Mouse (Mus musculus) layer of hippocampus, adult 9-10 months (tissue): Measurements from ENCODE around the gene Dgkg.

Source experiments
- DNase-seq: peaks from one replicate; pipeline ENCODE4 v3.0.0; 2022; ENCODE audit warnings: low spot score

Dgkg gene

DNA sequence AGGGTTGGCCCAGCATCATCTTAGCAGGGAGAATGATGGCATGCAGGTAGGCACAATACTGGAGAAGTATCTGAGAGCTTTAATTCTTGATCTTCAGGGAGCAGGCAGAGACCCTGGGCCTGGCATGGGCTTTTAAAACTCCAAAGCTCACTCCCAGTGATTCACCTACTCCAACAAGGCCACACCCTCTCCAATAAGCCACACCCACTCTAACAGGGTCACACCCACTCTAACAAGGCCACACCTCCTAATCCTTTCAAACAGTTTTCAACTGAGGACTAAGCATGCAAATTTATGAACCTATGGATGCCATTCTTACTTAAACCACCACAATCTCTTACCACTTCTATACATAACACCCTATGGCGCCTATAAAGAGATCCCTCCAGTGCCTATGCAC is 11.8 kb downstream of the Dgkg start:
- DNase-seq = no peak

DNA sequence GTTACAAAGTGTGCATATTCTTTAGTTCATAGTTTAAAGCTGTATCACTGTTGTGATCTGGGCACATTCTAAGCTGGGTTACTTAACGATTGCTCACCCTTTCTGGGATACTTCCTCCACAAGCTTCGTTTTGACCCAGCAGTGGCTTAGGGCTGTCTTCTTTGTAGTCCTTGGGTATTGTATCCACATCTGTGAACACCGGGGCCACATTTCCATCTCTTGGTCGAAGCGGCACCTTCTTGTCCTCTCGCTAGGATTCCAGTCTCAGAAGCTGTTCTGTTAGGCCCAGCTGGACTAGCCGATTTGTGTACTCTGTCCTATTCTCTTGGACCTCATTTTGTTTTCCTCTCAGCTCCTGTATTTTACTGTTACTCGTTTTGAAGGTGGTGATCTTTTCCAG is 13.6 kb downstream of the Dgkg start:
- no peak for DNase-seq

DNA sequence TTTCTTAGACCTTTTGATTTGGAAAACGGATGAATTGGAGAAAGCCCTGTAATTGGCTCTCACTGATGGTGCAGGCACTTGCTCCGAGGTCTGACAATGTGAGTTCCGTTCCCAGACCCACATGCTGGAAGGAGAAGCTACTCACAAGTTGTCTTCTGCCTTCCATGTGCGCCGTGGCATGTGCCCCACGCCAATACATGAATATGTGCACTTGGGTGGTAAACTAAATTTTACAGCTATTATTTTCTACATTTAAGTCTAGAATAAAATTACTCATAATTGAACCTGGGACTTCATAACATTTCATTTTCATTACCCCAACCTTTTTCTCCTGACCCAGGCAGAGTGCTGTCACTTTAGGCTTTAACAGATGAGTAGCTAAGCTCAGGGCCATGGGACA is 14.1 kb downstream of the Dgkg start:
- no peak for DNase-seq

DNA sequence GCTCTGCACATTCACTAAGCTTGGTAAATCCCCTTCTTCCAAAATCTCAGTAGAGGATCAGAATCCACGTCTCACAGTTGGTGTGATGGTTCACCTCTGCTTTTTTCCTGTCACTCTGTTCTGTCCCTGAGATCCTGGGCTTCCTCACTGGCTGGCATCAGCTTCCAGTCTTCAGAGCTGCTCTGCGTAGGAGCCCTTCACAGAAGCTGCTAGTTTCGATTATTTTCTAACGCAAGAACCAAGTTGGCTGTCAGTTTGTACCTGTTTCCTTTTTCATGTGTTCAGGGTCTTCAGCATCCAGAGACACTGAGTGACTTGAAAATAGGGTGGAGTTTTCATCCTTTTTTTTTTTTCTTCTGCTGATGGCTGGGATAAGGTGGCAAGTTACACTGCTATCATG is 15.0 kb downstream of the Dgkg start:
- DNase-seq = no peak

DNA sequence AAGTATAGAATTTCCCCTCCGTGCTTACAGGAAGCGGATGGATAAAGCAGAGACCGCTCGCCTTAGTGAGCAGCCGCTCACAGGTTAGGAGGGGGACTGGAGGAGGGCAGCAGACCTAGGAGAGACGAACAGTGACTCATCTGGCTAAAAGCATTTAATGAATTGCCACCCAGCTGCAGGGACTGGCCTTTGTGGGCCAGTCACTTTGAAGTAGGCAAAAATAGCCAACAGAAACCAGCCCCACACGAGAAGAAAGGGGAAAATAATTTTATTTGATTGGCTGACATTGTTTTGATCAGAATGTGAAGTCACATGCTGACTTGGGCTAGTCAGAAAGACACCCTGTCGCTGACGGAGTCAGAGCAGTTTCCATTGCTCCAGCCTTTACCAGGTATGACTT is 15.4 kb downstream of the Dgkg start:
- DNase-seq = no peak

DNA sequence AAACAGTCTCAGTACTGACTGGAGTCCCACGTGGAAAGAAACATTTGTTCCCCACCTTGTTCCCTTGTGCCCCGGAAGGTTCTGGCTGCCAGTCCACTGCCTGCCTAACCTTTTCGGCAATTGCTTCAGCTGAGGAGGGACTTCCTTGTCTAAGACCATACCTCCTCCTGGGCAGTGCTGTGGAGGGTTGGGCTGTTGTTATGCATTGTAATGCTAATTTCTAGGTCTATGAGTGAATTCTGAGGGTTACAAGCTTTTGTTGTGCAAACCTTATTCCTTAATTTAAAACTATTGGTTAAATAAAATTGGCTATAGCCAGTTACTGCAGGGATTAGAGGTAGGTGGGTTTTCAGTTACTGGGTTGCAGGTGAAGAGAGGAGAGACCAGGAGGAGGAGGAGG is 19.7 kb downstream of the Dgkg start:
- DNase-seq = no peak

DNA sequence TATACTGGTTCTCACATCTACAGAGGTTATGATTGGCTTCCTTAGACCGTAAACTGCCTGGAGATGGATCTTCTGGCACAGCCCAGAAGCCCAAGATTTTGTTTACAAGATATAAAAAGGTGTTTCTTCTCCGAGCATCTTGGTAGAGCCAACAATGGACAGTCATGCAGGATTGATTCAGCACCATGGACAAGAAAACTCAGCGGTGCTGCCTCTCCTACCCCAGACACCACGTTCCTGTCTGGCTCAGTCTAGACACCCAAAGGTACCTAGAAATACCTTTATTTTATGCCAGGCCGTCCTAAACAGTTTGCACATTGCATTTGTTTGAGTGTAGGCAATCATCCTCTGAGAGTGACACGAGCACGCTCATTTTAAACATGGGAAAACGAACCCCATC is 21.3 kb downstream of the Dgkg start:
- DNase-seq = no peak

DNA sequence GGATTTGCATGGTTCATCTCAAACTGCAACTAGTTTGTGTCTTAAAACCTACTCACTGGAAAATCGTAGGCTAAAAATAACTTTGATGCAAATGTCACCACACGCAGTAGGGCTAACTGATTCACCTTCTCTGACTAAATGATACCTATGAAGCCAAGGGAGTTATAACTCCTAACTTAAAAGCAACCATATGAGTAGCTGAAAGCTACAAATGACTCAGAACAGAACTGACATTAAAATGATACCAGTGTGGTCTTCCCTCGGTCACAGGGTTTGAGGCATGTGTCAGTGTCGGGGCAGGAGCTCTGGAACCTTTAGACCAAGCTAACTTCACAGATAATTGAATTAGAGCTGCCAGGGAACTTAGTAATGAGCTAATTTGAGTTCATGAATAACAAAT is 24.0 kb downstream of the Dgkg start:
- DNase-seq = no peak

DNA sequence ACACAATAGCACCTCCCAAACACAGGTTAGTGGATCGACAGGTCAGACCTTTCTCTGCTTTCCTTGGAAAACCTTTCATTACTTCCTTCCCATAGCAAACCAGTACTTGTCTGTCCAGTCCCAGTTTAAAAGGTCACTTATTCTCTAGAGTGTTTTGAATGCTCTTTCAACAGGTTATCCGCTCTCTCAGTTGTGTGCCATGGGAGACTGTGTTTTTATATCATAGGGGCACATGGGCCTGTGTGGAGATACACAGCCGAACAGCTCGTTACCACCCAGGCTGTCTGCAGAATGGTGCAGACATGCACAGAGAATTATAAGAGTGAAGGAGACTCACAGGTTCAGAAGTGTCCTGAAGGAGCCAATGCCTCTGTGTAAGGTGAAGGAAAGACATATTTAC is 26.7 kb downstream of the Dgkg start:
- no peak for DNase-seq

DNA sequence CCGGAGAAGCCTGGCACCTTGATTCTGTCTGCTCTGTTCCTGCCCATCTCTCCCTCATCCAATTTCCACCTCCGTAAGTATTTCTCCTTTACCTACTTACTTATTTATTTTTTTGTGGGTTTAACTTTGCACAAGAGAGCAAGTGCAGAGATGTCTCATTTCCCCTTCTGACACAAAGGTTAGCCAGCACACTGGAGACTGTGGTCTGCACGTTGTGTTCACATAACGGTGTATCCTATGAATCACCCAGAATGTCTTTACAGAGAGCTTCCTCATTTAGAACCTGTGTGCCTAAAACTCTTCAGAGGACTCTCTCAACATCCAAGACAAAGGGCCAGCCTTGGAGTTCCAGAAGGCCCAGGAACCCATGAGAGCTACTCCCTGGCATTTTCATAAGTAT is 27.1 kb downstream of the Dgkg start:
- no peak for DNase-seq

DNA sequence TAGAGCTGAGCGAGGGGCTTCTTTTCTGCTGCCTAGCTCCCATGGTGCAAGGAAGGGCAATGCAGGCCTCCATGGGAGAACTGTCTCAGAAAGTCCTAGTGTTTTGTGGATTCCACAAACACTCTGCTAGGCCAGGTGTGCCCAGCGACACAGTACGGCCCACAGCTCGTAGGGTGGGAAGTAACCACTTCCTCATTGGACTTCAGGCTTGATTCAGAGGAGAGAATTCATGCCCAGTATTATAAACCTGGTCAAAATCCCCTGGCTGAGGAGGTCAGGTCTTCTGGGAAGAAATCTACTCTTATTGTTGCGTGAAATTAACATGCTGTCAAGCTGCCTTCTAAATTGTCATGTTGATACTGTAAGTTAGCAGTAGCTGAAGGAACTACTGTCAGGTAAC is 31.0 kb downstream of the Dgkg start:
- no peak for DNase-seq

DNA sequence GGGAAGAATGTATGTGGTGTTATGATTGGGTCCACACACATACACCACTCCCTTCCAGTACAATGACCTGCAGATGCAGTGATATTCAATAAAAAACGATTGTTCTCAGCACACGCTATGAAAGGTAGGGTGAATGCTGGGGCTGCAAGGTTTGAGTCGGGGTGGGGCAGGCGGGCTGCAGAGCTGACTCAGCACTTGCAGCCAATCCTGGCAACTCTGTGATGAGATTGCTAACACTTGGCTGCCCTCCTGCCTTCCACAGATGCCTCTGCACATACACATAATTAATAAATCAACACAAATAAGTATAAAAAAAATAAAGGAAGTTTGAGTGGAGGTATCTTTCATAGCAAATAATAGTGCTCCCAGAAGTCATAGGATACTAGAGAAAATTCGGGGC is 31.6 kb downstream of the Dgkg start:
- no peak for DNase-seq

DNA sequence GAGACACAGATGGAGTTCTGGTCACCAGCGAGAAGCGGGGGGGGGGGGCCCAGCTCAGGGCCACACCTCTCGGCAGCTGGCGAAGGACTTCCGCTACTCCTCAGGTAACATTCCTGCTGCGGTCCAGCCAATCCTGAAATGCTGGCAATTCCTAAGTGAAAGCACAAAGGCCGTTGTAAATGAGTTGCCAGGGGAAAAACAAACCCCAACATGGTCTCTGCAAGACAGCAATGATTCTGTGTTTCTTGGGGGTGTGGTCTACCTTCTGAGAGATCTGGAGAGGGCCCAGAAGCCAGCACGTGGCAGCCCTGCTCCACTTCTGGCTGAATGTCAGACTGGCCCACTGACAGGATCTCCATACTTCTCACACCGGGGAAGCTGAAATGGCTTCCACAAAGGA is 34.7 kb downstream of the Dgkg start:
- no peak for DNase-seq

DNA sequence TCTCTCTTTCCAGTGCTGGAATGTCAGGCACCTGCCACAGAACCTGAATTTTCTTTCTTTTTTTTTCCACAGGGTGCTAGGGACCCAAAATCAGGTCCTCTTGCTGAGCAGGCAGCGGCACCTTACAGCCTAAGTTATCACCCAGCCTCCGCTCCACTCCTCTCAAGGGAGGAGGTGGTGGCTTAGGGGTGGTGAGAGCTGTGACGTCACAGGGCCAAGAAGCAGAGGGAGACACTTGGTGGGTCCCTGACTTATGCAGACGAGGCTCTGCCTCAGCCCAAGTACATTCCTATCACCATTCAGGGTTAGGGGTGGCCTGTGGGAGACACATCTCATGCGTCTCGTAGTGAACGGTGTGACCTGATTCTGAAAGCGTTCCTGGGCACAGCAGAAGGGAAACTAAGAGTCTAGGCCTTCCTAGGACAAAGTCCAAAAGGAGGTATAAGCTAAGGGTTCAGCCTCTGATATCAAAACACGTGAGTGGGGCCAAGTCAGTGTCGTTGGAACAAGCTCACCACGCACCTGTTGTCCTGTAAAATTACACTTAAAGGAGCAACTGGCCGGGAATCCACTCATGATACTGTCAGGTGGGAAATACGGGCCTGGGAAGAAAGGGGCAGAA is 35.6 kb downstream of the Dgkg start:
- DNase-seq = no peak

DNA sequence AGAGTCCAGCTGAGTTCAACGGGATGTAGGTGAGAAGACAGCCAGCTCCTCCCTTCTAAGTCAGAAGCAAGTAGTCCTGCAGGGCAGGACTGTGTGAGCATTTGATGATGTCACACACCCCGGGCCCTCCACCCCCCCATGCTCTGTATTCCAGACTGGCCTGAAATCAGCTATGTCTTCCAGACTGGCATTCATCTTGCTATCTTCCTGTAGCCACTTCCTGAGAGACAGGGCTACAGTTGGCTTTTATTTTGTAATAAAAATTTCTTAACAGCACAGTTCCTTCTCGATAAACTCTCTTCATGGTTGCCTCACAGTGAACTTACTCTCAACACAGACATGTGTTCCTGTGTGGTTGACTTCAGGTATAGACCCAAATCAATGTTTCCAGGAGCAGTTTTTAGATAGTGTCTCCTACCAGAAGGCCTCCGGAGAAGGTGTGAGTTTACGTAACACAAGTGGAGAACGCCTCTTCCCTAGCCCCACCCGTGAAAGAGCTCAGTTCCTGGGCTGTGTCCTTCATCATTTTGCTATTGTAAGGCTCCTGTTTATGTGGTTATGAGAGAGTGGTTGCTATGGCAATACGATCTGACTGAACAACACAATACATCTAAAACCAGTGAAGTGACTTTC is 38.5 kb downstream of the Dgkg start:
- DNase-seq = no peak

DNA sequence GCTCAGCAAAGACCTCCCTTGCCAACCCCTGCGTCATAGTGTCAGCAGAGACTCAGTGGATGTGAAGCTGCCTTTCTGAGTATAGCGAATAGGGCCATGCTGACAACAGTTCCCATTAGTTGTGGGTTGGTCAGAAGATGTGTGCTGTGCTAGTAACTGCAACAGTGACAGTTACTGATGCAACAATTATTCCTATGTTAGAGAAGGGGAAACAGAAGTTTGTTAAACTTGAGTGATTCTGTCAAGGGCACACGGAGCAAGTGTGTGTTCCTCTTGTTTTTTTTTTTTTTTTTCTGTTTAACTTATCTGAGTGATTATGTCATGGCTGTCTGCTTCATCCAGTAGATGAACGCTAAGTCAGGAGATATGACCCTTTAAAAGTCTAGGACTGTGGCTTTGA is 41.2 kb downstream of the Dgkg start:
- no peak for DNase-seq

DNA sequence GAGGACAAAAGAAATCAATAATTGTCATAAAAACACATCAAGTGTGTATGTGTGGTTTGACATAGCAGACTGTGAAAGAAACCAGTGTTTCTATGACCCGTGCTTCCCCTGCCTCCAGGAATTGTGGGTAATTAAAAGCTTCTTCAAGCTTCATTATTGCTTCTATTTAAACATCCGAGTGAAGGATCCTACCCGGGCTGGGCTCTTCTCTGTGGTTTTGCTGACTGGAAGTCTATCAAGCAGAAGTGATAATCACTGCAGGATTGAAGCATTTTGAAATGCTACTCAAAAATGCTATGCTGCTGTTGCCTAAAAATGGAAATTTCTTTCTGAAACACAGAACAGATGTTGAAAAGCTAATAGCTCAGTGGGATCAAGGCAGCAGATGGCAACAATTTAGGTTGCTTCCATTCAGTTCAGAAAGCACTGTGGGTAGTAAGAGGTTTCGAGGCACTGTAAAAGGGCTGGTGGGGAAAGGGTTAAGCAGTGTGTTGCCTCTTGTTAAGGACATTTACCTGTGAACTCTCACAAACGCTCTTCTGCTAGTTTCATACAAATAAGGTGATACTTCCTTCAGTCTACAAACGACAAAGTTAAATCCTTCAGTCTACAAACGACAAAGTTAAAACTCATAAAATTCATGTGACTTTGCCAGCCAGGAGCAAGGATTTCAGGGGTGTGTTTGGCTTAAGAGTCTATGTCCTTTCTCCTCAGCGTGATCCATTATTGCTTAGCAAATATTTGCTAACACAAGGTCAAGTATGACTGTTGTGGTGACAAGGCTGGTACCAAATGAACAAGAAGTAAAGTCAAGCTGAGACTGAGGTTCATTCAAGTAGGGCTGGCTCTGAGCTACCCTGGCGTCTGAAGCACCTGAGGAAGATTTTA is 43.6 kb downstream of the Dgkg start:
- DNase-seq = no peak

DNA sequence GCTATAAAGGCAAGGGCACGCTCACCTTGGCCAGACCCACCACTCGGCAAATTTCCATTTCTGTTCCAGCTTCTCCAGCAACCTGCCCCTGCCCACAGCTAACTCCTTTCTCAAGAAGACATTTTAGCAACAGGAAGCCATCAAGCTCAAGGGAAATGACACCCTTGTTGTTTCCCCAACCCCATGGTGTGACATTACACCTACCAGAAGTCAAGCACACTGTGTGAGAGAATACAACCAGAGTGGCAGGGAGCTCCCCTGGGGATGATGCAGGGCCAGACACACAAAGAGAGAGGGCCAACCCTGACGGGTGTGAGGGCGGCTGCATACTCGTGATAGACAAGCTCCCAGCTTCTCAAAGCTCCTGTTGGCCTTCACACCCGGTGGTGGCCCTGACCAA is 49.0 kb downstream of the Dgkg start:
- DNase-seq = no peak

DNA sequence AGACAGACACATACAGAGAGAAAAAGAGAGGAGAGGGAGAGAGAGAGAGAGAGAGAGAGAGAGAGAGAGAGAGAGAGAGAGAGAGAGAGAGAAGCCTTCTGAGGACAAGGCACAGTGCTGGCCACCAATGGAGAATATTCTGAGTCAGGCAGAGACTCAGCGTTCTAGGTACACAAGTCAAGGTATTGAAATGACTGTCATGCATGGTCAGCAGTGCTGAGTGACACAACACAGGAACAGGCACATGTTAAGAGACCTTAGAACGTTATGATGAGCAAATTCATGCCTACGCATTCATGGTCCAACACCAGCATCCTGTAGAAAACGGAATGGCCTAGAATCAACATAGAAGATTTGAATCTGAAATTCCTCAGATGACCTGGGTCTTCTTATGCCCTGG is 50.0 kb downstream of the Dgkg start:
- DNase-seq = no peak

DNA sequence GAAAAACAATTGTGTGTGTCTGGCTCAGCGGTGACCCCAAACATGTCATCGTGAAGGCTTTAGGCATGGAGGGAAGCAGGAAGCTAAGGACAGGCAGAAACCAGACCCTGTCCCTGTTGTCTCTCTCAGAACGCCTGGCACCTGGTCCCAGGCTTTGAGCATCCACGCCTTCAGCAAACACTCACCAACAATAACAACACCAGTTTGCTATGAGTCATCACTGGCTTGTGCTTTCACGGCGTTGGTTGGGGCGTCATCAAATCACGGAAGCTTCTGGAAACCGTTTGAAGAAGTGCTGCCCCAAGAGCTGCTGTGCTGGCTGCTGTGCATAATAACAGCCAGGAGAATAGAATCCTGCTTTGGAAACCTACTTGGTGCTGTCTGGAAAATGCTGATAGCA is 54.6 kb downstream of the Dgkg start:
- no peak for DNase-seq

DNA sequence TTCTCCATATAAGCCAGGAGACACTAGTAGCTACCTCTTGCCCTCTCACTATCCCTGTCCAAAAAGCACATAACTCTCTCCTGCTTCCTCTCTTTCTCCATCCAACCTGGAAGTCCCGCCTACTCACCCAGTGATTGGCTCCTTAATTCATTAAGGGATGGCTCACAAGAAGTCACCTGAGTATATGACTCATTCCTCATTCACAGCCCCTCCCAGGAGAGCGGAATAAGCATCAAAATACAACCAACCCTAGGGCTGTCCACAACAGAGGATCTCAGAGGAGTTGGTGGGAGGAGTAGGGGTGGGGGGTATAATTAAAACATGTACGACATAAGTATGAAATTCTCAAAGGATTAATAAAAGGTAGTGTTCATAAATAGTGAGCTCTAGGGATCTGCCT is 55.3 kb downstream of the Dgkg start:
- no peak for DNase-seq

DNA sequence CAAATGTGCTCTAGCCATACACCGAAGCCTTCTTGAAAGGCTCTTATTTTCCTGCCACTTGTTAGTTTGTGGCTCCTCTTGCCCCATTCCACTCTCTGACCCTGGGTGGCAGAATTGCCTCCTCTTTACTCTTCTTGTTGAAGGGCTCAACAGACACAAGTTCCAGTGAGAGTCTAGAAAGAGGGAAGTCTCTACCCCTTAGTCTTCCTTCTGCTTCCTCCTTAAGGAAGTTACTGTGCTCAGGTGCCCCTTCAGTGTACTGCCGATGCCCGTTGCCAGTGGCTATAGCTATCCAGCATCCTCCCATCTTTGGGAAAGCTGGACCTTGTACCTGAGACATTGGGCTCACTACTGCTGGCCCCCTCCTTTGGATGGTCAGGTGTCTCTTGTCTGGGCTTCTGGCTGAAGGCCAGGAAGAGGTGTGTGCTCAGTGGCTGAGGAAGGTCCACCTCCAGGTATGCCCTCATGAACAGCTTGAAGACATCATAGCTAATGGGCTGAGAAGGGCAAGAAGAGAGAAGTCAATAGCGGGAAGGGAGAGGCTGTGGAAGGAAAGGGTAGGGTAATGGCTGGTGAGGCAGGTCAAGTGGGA is 56.8 kb downstream of the Dgkg start:
- DNase-seq = no peak

DNA sequence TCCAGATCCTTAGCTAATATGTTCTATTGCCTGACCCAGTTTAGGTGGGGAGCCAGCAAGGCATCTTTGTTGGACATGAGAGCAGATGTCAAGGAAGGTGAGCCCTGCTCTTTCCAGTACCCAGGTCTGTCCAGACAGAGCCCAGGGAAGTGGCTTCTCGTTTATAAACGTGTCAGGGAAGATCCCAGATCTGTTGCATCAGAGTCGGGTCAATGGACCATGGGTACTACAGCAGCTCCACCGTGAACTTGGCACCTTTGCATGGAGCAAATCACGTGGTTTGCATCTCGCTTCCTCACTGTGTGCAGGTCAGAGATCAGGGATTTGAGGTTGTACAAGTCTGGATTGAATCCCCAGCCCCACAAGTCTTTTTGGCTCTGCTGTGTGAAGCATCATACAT is 58.3 kb downstream of the Dgkg start:
- DNase-seq = no peak
